Mouse (Mus musculus) midbrain, embryonic 11.5 days (tissue): ENCODE data around the gene Eef1akmt3. TPM values are rescaled to one million over a fixed set of nuclear protein-coding genes. Genes with fewer than 3 reads are reported as not detected.
A peak's percentile ranks its signal among the peaks of the same experiment; 100 is the strongest.
"Not testable (repeated sequence)": the region's sequence is repeated elsewhere in the genome, so short reads cannot be mapped to it uniquely, and the experiment has no call there.

ENCODE experiments used
- ATAC-seq: fragments of 200-750 bp; cut with Nextera tagmentation; 2 replicates; pipeline ENCODE4 v1.8.0; 2017; ENCODE audit warnings: moderate TSS enrichment, moderate library complexity; ENCODE audit not compliant: low FRiP score
- DNase-seq: peaks from one replicate; pipeline ENCODE4 v3.0.0; 2015; ENCODE audit warnings: low spot score; ENCODE audit errors: missing footprints
- H3K27ac ChIP-seq: fragments of 300-500 bp; sonication (generic); 2 replicates; pipeline ENCODE4 v1.5.1; 2014; ENCODE audit warnings: low read depth, low read length
- H3K27me3 ChIP-seq: fragments of 300-500 bp; sonication (generic); 2 replicates; pipeline ENCODE4 v1.6.1; 2014; ENCODE audit warnings: mild to moderate bottlenecking, low read length, moderate library complexity, mixed read lengths; ENCODE audit not compliant: control insufficient read depth, insufficient read depth
- H3K36me3 ChIP-seq: fragments of 300-500 bp; sonication (generic); 2 replicates; pipeline ENCODE4 v1.6.1; 2014; ENCODE audit warnings: mild to moderate bottlenecking, low read length, moderate library complexity, mixed read lengths; ENCODE audit not compliant: control insufficient read depth, insufficient read depth
- H3K4me1 ChIP-seq: fragments of 300-500 bp; sonication (generic); 2 replicates; pipeline ENCODE4 v1.6.1; 2014; ENCODE audit warnings: low read length; ENCODE audit not compliant: control insufficient read depth, insufficient read depth
- H3K4me2 ChIP-seq: fragments of 300-500 bp; sonication (generic); 2 replicates; pipeline ENCODE4 v1.6.1; 2014; ENCODE audit warnings: mild to moderate bottlenecking, moderate library complexity
- H3K4me3 ChIP-seq: fragments of 300-500 bp; sonication (generic); 2 replicates; pipeline ENCODE4 v1.5.1; 2014; ENCODE audit warnings: low read depth, low read length
- H3K9ac ChIP-seq: fragments of 300-500 bp; sonication (generic); 2 replicates; pipeline ENCODE4 v1.6.1; 2014; ENCODE audit warnings: low read length
- H3K9me3 ChIP-seq: fragments of 300-500 bp; sonication (generic); 2 replicates; pipeline ENCODE4 v1.6.1; 2016; ENCODE audit warnings: low read length; ENCODE audit not compliant: control insufficient read depth
- WGBS: fragments of 180-500 bp; shearing (Covaris S2); extraction: QIAGEN DNeasy Blood & Tissue Kit; methylation state at CpG from one replicate; pipeline ENCODE4 v1.1.7; 2014; 5-methylcytosine and 5-hydroxymethylcytosine counted together
- polyA plus RNA-seq: library from polyadenylated mRNA; unstranded; fragments of >200 nt; fragmentation: Nextera tagmentation; extraction: Ambion mirVana; gene quantifications from 2 replicates; pipeline ENCODE4 v1.2.1, GENCODE M21; 2014

Gene Eef1akmt3
- polyA plus RNA-seq, 1 experiment from 2014 or later: 0.11 TPM

DNA sequence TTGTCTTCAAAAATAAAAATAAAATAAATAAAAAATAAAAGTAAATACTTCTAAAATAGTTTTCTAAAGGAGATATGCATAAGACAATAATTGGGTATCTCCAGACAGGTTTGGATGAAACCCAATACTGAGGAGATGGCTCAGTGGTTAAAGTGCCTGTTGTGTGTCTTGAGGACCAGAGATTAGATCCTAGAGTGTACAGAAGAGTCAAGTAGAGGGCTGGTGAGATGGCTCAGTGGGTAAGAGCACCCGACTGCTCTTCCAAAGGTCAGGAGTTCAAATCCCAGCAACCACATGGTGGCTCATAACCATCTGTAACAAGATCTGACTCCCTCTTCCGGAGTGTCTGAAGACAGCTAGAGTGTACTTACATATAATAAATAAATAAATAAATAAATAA is 31.7 kb upstream of the Eef1akmt3 start:
- not testable (repeated sequence) for ATAC-seq, DNase-seq, H3K36me3 ChIP-seq, H3K9me3 ChIP-seq, H3K9ac ChIP-seq, H3K27ac ChIP-seq, H3K4me3 ChIP-seq, H3K4me2 ChIP-seq, H3K27me3 ChIP-seq
- H3K4me1 ChIP-seq: peaks cover 17% of the 10 kb centered on the region
- WGBS: 85% methylated on average over 2 of the region's 2 CpGs

DNA sequence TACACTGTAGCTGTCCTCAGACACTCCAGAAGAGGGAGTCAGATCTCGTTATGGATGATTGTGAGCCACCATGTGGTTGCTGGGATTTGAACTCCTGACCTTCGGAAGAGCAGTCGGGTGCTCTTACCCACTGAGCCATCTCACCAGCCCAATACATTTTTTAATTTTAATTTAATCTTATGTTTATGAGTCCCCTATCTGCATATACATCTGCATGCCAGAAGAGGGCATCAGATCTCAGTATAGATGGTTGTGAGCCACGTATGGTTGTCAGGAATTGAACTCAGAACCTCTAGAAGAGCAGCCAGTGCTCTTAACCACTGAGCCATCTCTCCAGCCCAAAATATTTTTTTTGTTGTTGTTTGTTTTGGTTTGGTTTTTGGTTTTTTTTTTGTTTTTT is 31.0 kb upstream of the Eef1akmt3 start:
- not testable (repeated sequence) for DNase-seq, H3K27me3 ChIP-seq, H3K36me3 ChIP-seq, ATAC-seq, H3K9me3 ChIP-seq, H3K9ac ChIP-seq, H3K27ac ChIP-seq, H3K4me2 ChIP-seq, H3K4me3 ChIP-seq
- H3K4me1 ChIP-seq: peaks cover 14% of the 10 kb centered on the region
- 88% methylated on average over 4 of the region's 4 CpGs for WGBS

DNA sequence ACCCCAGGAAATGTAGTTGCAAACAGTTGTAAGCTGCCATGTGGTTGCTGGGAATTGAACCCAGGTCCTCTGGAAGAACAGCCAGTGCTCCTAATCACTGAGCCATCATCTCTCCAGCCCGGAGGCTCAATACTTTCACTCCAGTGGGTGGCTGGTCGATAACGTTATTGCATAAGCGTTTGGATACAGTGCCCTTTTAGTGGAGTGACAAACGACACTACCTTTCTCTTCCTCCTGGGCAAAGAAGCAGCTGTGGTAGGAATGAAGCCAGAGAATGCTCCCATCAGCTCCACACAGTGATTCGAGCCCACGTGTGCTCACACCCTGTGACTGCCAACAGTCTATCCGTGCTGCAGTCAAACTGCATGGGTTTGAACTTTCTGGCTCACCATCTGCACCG is 29.9 kb upstream of the Eef1akmt3 start:
- no peak for ATAC-seq
- peak overlapping the region; percentile 79 for H3K4me2 ChIP-seq
- H3K9ac ChIP-seq: peak overlapping the region; percentile 77
- H3K9me3 ChIP-seq: no peaks in the 10 kb centered on the region
- DNase-seq: no peak
- 82% methylated on average over 9 of the region's 9 CpGs for WGBS
- H3K4me3 ChIP-seq: peak overlapping the region; percentile 63
- no peaks in the 10 kb centered on the region for H3K27me3 ChIP-seq
- no peak overlapping the region for H3K27ac ChIP-seq
- H3K36me3 ChIP-seq: peaks cover 15% of the 10 kb centered on the region
- H3K4me1 ChIP-seq: peaks cover 14% of the 10 kb centered on the region

- peak within 1 kb of the TSS; percentile 63 for H3K4me3 ChIP-seq
- peak within 1 kb of the TSS; percentile 88 for H3K27ac ChIP-seq
- no peaks in the 10 kb centered on the region for H3K27me3 ChIP-seq
- DNase-seq (peak; percentile 99), ATAC-seq (peak; percentile 90)
- H3K4me2 ChIP-seq: peak within 1 kb of the TSS; percentile 97
- no peaks in the 10 kb centered on the region for H3K9me3 ChIP-seq
- peak within 1 kb of the TSS; percentile 79 for H3K9ac ChIP-seq
- peaks cover 14% of the 10 kb centered on the region for H3K4me1 ChIP-seq
- peaks cover 23% of the 10 kb centered on the region for H3K36me3 ChIP-seq
- WGBS: 3% methylated on average over 36 of the region's 36 CpGs
These were observed 29.1 kb upstream of the Eef1akmt3 start, which contains the start of gene Tspan31 for GRCm38 (mm10) chr10:127070190-127071121. Gene Tspan31, minus strand, starts transcription at chr10:127070264.

DNA sequence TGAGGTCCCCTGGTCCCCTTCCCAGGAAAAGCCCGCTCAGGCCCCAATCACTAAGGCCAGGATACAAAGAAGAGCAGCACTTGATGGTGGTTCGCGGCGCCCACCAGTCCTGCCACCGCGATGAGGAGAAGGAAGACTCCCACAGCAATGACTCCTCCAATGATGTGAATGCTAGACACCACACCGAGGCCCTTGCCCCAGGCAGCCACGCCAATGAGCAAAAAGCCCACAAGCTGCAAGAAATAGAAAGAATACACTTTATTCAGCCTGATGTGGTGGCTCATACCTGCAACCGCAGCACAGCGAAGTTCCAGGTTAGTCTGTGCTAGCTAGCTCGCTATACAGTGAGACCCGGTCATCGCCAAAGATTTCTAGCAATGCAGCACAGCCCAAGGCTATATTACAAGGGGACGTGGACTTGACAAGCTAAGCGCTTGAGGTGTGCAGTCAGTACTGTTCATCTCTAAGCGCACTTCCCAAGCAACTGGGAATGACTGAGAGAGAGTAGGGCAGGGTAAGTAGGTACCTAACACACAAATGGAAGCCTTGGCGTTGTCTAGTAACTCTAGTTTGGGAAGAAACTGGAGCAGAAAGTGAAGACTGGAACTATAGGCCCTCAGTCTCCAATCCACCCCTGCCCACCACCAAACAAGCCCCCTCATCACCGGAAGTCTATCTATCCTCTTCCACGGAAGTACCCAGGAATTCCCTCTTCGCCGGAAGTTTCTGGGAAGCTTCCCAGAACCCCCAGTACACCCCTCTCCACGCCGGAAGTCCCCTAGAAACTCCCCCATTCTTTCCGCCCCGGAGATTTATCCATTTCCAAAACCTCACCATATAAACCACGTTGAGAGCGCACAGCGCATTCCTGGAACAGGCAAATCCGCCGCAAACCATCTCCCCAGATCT is 28.2 kb upstream of the Eef1akmt3 start:
- peak; percentile 95 for DNase-seq
- Histone ChIP-seq H3K9me3 (no peaks in the 10 kb centered on the region), H3K9ac (peak overlapping the region; percentile 79), H3K4me2 (peak overlapping the region; percentile 97), H3K4me3 (peak overlapping the region; percentile 63), H3K4me1 (peaks cover 21% of the 10 kb centered on the region), H3K27me3 (no peaks in the 10 kb centered on the region), H3K36me3 (peaks cover 32% of the 10 kb centered on the region), H3K27ac (peak overlapping the region; percentile 88)
- peak; percentile 76 for ATAC-seq
- WGBS: 10% methylated on average over 30 of the region's 30 CpGs

DNA sequence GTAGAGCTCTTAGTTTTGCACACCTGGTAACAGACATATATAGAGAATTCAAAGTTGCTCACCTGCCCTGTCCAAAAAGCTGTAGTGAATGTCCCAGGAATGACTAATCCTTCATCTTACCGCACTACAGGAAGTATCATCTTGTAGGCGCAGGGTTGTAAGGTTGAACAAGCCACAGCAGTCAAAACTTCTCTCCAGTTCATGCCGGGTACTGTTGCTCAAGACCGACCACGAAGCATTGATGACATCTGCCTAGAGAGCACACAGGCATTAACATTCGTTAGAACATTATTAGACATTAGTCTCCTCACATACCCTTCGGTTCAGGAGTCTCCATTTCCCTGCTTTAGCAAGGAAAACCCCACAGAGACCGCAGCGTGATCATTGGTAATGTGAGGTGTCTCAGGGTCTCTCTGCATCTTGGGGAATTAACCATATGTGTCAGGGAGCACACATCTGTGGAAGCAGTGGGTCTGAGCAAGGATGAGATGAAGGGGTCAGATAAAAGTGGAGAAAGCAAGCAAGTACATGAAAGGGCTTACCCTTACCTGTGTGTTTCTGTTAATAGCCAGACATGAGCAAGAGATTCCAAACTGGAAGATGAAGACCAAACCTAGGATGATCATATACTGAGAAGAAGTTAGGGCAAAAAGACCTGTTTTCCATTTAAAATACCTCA is 27.2 kb upstream of the Eef1akmt3 start:
- Histone ChIP-seq H3K4me2 (peak overlapping the region; percentile 97), H3K4me1 (peaks cover 21% of the 10 kb centered on the region), H3K4me3 (peak overlapping the region; percentile 63), H3K27me3 (no peaks in the 10 kb centered on the region), H3K9ac (peak overlapping the region; percentile 79), H3K9me3 (no peaks in the 10 kb centered on the region), H3K36me3 (peaks cover 32% of the 10 kb centered on the region), H3K27ac (no peak overlapping the region)
- WGBS: 85% methylated on average over 9 of the region's 9 CpGs
- ATAC-seq: no peak
- DNase-seq: no peak

GRCm38 (mm10) chr10:127066519-127067018 is 25.3 kb upstream of the Eef1akmt3 start:
- WGBS: 89% methylated on average over 14 of the region's 14 CpGs
- Histone ChIP-seq H3K9me3 (no peaks in the 10 kb centered on the region), H3K9ac (no peak overlapping the region), H3K27ac (no peak overlapping the region), H3K36me3 (peaks cover 32% of the 10 kb centered on the region), H3K4me3 (no peak overlapping the region), H3K27me3 (no peaks in the 10 kb centered on the region; the same call in 1 of the 2 replicates), H3K4me2 (no peak overlapping the region), H3K4me1 (peaks cover 25% of the 10 kb centered on the region)
- ATAC-seq (no peak), DNase-seq (no peak)

DNA sequence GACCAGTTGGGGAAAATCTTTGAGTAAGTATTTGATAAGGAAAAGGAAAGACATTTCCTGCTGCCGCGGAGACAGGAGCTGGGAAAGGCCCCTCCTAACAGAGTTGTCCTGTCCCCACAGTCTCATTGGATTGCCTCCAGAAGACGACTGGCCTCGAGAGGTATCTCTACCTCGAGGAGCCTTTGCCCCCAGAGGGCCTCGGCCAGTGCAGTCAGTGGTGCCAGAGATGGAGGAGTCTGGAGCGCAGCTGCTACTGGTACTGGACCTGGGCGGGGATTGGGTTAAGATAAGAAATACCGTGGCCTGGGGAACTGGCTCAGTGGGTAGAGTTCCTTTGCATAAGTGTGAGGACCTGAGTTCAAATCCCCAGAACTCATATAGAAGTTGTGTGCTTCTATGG is 24.7 kb upstream of the Eef1akmt3 start:
- Histone ChIP-seq H3K9ac (no peak overlapping the region), H3K27me3 (no peaks in the 10 kb centered on the region; the same call in 1 of the 2 replicates), H3K4me3 (no peak overlapping the region), H3K27ac (no peak overlapping the region), H3K4me1 (peaks cover 23% of the 10 kb centered on the region), H3K36me3 (peaks cover 32% of the 10 kb centered on the region), H3K4me2 (no peak overlapping the region), H3K9me3 (no peaks in the 10 kb centered on the region)
- WGBS: 89% methylated on average over 9 of the region's 9 CpGs
- DNase-seq: no peak
- no peak for ATAC-seq
